ENCODE assay signal across 25 mouse cellular contexts in genomic region chr5:142764889-142765288, GRCm38 (mm10). TPM values are rescaled to one million over a fixed set of nuclear protein-coding genes. Genes with fewer than 3 reads are reported as not detected.
A peak's percentile ranks its signal among the peaks of the same experiment; 100 is the strongest.
DNase-seq lines count a peak whose midpoint lies in the region; ATAC-seq and TF ChIP-seq lines count a peak whose summit lies in the region.
"Had no signal": no experiment of that assay in that cellular context is flagged by ENCODE, and none has a peak within 500 bp of the region (broad histone marks: within the 10 kb centered on the region; RNA-seq: fewer than 3 reads in every experiment).

No protein-coding gene starts in this region.

- TF ChIP-seq CTCF in E14TG2a.4 (conservative IDR thresholded peaks at IDR 0.05; ENCODE audit: low read length) = no peak

- H3K4me2 ChIP-seq in forebrain, embryonic 12.5 days = no peak overlapping the region
- H3K4me2 ChIP-seq in forebrain, embryonic 14.5 days (ENCODE audit: low read length) = no peak overlapping the region
- no peak overlapping the region for H3K4me2 ChIP-seq in midbrain, embryonic 12.5 days (replicated peaks)
- no peak overlapping the region for H3K4me2 ChIP-seq in midbrain, embryonic 11.5 days
- H3K4me2 ChIP-seq: heart, embryonic 15.5 days; hindbrain, embryonic 12.5 days; kidney, embryonic 15.5 days; lung, embryonic 15.5 days; stomach, embryonic 15.5 days had no signal

- ATAC-seq in forebrain, embryonic 12.5 days (ENCODE audit: low FRiP score) = no peak
- ATAC-seq in forebrain, embryonic 14.5 days = no peak
- no peak for ATAC-seq in midbrain, embryonic 12.5 days (ENCODE audit: low FRiP score, low read depth)
- ATAC-seq in midbrain, embryonic 11.5 days (ENCODE audit: low FRiP score) = no peak
- ATAC-seq: CD4-positive, CD25-positive, alpha-beta regulatory T cell, adult 4 months had no signal

- H3K27ac ChIP-seq in forebrain, embryonic 12.5 days = peak overlapping the region; percentile 10; the same call in 1 of the 2 replicates
- no peak overlapping the region; the same call in 1 of the 2 replicates for H3K27ac ChIP-seq in forebrain, embryonic 14.5 days (ENCODE audit: low read depth, low read length)
- 0 out of 2 replicates have a peak overlapping the region, but pooled peaks have one; percentile 35 for H3K27ac ChIP-seq in midbrain, embryonic 12.5 days (replicated peaks)
- H3K27ac ChIP-seq in midbrain, embryonic 11.5 days (ENCODE audit: low read depth, low read length) = no peak overlapping the region
- H3K27ac ChIP-seq in ES-E14 (ENCODE audit: insufficient read depth, low read depth, low read length, poor library complexity, severe bottlenecking) = no peak overlapping the region
- H3K27ac ChIP-seq: heart, embryonic 10.5 days; heart, embryonic 15.5 days; hindbrain, embryonic 12.5 days; kidney, embryonic 15.5 days; lung, embryonic 15.5 days; stomach, embryonic 15.5 days had no signal

- no peaks in the 10 kb centered on the region for H3K9me3 ChIP-seq in forebrain, embryonic 12.5 days
- H3K9me3 ChIP-seq in forebrain, embryonic 14.5 days (replicated peaks; ENCODE audit: control insufficient read depth, low read length) = no peaks in the 10 kb centered on the region
- H3K9me3 ChIP-seq in midbrain, embryonic 12.5 days = no peaks in the 10 kb centered on the region
- H3K9me3 ChIP-seq in midbrain, embryonic 11.5 days (ENCODE audit: control insufficient read depth, low read length) = no peaks in the 10 kb centered on the region
- H3K9me3 ChIP-seq in E14TG2a.4 (ENCODE audit: low read length) (no peaks in the 10 kb centered on the region), ES-E14 (ENCODE audit: control insufficient read depth, insufficient read depth, low read depth, low read length) (no peaks in the 10 kb centered on the region)
- H3K9me3 ChIP-seq: G1E; heart, embryonic 10.5 days; heart, embryonic 15.5 days; hindbrain, embryonic 12.5 days; kidney, embryonic 15.5 days; lung, embryonic 15.5 days; stomach, embryonic 15.5 days had no signal

- in situ Hi-C loops in ES-E14 (cut with MboI; ENCODE audit: low sequenced_read_pairs in 2 of 2, unreplicated experiment in 2 of 2) = no loop called here

- H3K9ac ChIP-seq in forebrain, embryonic 12.5 days = no peak overlapping the region
- no peak overlapping the region for H3K9ac ChIP-seq in forebrain, embryonic 14.5 days (ENCODE audit: low read length)
- H3K9ac ChIP-seq in midbrain, embryonic 12.5 days (replicated peaks) = no peak overlapping the region
- H3K9ac ChIP-seq in midbrain, embryonic 11.5 days (ENCODE audit: low read length) = no peak overlapping the region
- H3K9ac ChIP-seq in ES-E14 (ENCODE audit: insufficient read depth, low read depth, low read length, poor library complexity, severe bottlenecking) = peak overlapping the region; percentile 30; the same call in 1 of the 2 replicates
- H3K9ac ChIP-seq: heart, embryonic 15.5 days; hindbrain, embryonic 12.5 days; kidney, embryonic 15.5 days; lung, embryonic 15.5 days; stomach, embryonic 15.5 days had no signal

- H3K4me3 ChIP-seq in forebrain, embryonic 12.5 days (replicated peaks) = no peak overlapping the region
- H3K4me3 ChIP-seq in forebrain, embryonic 14.5 days (ENCODE audit: low read depth, low read length) = no peak overlapping the region
- H3K4me3 ChIP-seq in midbrain, embryonic 12.5 days = no peak overlapping the region
- H3K4me3 ChIP-seq in midbrain, embryonic 11.5 days (ENCODE audit: low read depth, low read length) = no peak overlapping the region
- peak overlapping the region; percentile 75 for H3K4me3 ChIP-seq in E14TG2a.4 (replicated peaks; ENCODE audit: low read length)
- peak overlapping the region; percentile 67 to 76; a peak in 3 of 4 replicates for H3K4me3 ChIP-seq in ES-E14 (ENCODE audit: insufficient read depth in 1 of 2, low read depth in 1 of 2, low read length in 2 of 2, poor library complexity in 1 of 2, severe bottlenecking in 1 of 2)
- H3K4me3 ChIP-seq: erythroblast, embryonic 14.5 days; heart, embryonic 10.5 days; heart, embryonic 15.5 days; hindbrain, embryonic 12.5 days; kidney, embryonic 15.5 days; lung, embryonic 15.5 days; stomach, embryonic 15.5 days had no signal

- 77% methylated on average over 15 of the region's 15 CpGs for WGBS in forebrain, embryonic 12.5 days
- WGBS in forebrain, embryonic 14.5 days = 68% methylated on average over 15 of the region's 15 CpGs
- 82% methylated on average over 15 of the region's 15 CpGs for WGBS in midbrain, embryonic 12.5 days
- WGBS in midbrain, embryonic 11.5 days = 77% methylated on average over 15 of the region's 15 CpGs

- DNase-seq in forebrain, embryonic 14.5 days (ENCODE audit: low spot score) = no peak
- no peak for DNase-seq in midbrain, embryonic 11.5 days (ENCODE audit: low spot score, missing footprints)
- DNase-seq in ES-E14 (ENCODE audit: low read depth, low spot score) = no peak
- no peak for DNase-seq in gastrocnemius, adult 8-10 months (ENCODE audit: low spot score in 2 of 2)
- DNase-seq: adrenal gland, adult 8-10 months; cerebellum, adult 8-10 months; embryo, embryonic 11 days; gastrocnemius, postnatal 25 days; heart, adult 11 months; kidney, adult 18-20 months; right cerebral cortex, postnatal 25 days; thymus, adult 2 months; thymus, postnatal 36 days had no signal

- H3K36me3 ChIP-seq in forebrain, embryonic 12.5 days (replicated peaks) = peaks cover 89% of the 10 kb centered on the region
- H3K36me3 ChIP-seq in forebrain, embryonic 14.5 days (ENCODE audit: control insufficient read depth, insufficient read depth, low read length) = peaks cover 93% of the 10 kb centered on the region
- H3K36me3 ChIP-seq in midbrain, embryonic 12.5 days = peaks cover 92% of the 10 kb centered on the region
- H3K36me3 ChIP-seq in midbrain, embryonic 11.5 days (ENCODE audit: control insufficient read depth, insufficient read depth, low read length) = peaks cover 42% of the 10 kb centered on the region
- H3K36me3 ChIP-seq in E14TG2a.4 (ENCODE audit: insufficient read depth, low read length) (peaks cover 66% of the 10 kb centered on the region), ES-E14 (ENCODE audit: control insufficient read depth, insufficient read depth, low read length, poor library complexity, severe bottlenecking) (peaks cover 5% of the 10 kb centered on the region; the same call in 1 of the 2 replicates)

- H3K27me3 ChIP-seq in forebrain, embryonic 12.5 days = no peaks in the 10 kb centered on the region
- no peaks in the 10 kb centered on the region for H3K27me3 ChIP-seq in forebrain, embryonic 14.5 days (replicated peaks; ENCODE audit: control insufficient read depth, insufficient read depth, low read length)
- no peaks in the 10 kb centered on the region for H3K27me3 ChIP-seq in midbrain, embryonic 12.5 days
- no peaks in the 10 kb centered on the region for H3K27me3 ChIP-seq in midbrain, embryonic 11.5 days (ENCODE audit: control insufficient read depth, insufficient read depth, low read length)
- no peaks in the 10 kb centered on the region for H3K27me3 ChIP-seq in E14TG2a.4 (ENCODE audit: insufficient read depth, low read length)
- H3K27me3 ChIP-seq: heart, embryonic 15.5 days; hindbrain, embryonic 12.5 days; kidney, embryonic 15.5 days; lung, embryonic 15.5 days; stomach, embryonic 15.5 days had no signal

- H3K4me1 ChIP-seq in forebrain, embryonic 12.5 days = peaks cover 33% of the 10 kb centered on the region
- H3K4me1 ChIP-seq in forebrain, embryonic 14.5 days (ENCODE audit: control insufficient read depth, insufficient read depth, low read length) = peaks cover 14% of the 10 kb centered on the region
- H3K4me1 ChIP-seq in midbrain, embryonic 12.5 days = peaks cover 28% of the 10 kb centered on the region
- peaks cover 13% of the 10 kb centered on the region; the same call in 1 of the 2 replicates for H3K4me1 ChIP-seq in midbrain, embryonic 11.5 days (ENCODE audit: control insufficient read depth, insufficient read depth, low read length)
- H3K4me1 ChIP-seq in E14TG2a.4 (replicated peaks; ENCODE audit: low read depth, low read length) = peaks cover 78% of the 10 kb centered on the region
- peaks cover 11 to 19% of the 10 kb centered on the region in 2 experiments for H3K4me1 ChIP-seq in ES-E14 (ENCODE audit: control insufficient read depth in 2 of 2, insufficient read depth in 2 of 2, low read length in 2 of 2, poor library complexity in 1 of 2)

TF ChIP-seq in ES-E14, 5 proteins besides CTCF, POLR2A, EP300 and RAD21:
- TF ChIP-seq HCFC1 (IDR thresholded peaks at IDR 0.05; ENCODE audit: borderline replicate concordance, insufficient read depth, low read length) (no peak), CHD2 (IDR thresholded peaks at IDR 0.05; ENCODE audit: low read depth, low read length) (no peak), ZC3H11A (IDR thresholded peaks at IDR 0.05; ENCODE audit: borderline replicate concordance, low read depth, low read length) (no peak), ZNF384 (IDR thresholded peaks at IDR 0.05; ENCODE audit: low read depth, low read length) (no peak), MAFK (IDR thresholded peaks at IDR 0.05; ENCODE audit: insufficient read depth, low read depth, low read length) (no peak)

RNA-seq across cellular contexts. Expression of gene Tnrc18, which starts 52.6 kb away (rescaled TPM):
- polyA plus RNA-seq in forebrain, embryonic 12.5 days (2016; fragmentation: Nextera tagmentation; extraction: Ambion mirVana) = 56.8 and 64.6 TPM in 2 replicates
- polyA plus RNA-seq in forebrain, embryonic 14.5 days (2014; fragmentation: Nextera tagmentation; extraction: Ambion mirVana) = 27.5 and 36.6 TPM in 2 replicates
- 61.1 and 64.1 TPM in 2 replicates for polyA plus RNA-seq in midbrain, embryonic 12.5 days (2016; fragmentation: Nextera tagmentation; extraction: Ambion mirVana)
- polyA plus RNA-seq in midbrain, embryonic 11.5 days (2014; fragmentation: Nextera tagmentation; extraction: Ambion mirVana) = 26.9 and 27.4 TPM in 2 replicates
- total RNA-seq in ES-E14 (2012; rRNA removed) = 12.9 and 20.7 TPM in 2 replicates
- total RNA-seq in gastrocnemius, adult 8-10 months (2022) = 10 to 100 TPM; 26.0 to 42.3 (median 30.7) TPM

Comparison
In these comparisons a context has a peak if more than half of its experiments do, and no peak if none do; other contexts are left out.
1. H3K27ac ChIP-seq: peak in forebrain, embryonic 12.5 days (single experiment) and midbrain, embryonic 12.5 days (single experiment); none in forebrain, embryonic 14.5 days (single experiment), midbrain, embryonic 11.5 days (single experiment) and ES-E14 (single experiment).
2. H3K4me3 ChIP-seq: peak in E14TG2a.4 (single experiment) and ES-E14 (2 of 2); none in forebrain, embryonic 12.5 days (single experiment), forebrain, embryonic 14.5 days (single experiment), midbrain, embryonic 12.5 days (single experiment) and midbrain, embryonic 11.5 days (single experiment).